Mouse (Mus musculus) megakaryocyte, adult 5-6 weeks (primary cell): ENCODE data around the gene Hoxa3. TPM values are rescaled to one million over a fixed set of nuclear protein-coding genes. Genes with fewer than 3 reads are reported as not detected.

Source experiments
- ATAC-seq: 2 replicates; pipeline ENCODE4 v1.8.0; 2016; ENCODE audit warnings: mild to moderate bottlenecking, inconsistent platforms; ENCODE audit not compliant: poor library complexity, severe bottlenecking
- total RNA-seq, 2 experiments: library from RNA; stranded (forward) in 1 of 2; stranded (reverse) in 1 of 2; fragments of 153-499, 151-499 nt in 1 of 2; fragments of 221-1000, 200-1000 nt in 1 of 2; gene quantifications; 2 replicates each; pipeline versions ENCODE4 v1.2.3 to v1.2.4; 2015 to 2017

Gene Hoxa3
- total RNA-seq, 2 experiments from 2014 or later, result not detected

- ATAC-seq, result no peak
Measured at GRCm38 (mm10) chr6:52247766-52248637, 34.9 kb upstream of the Hoxa3 start.

GRCm38 (mm10) chr6:52246916-52247315 is 33.8 kb upstream of the Hoxa3 start:
- ATAC-seq, result no peak

GRCm38 (mm10) chr6:52246403-52246803 is 33.3 kb upstream of the Hoxa3 start:
- ATAC-seq, result peak; percentile 44

GRCm38 (mm10) chr6:52245757-52246142 is 32.6 kb upstream of the Hoxa3 start, which contains the start of gene Hoxa11:
TSS of gene Hoxa11 (minus strand) at chr6:52245810.
- ATAC-seq, result no peak

GRCm38 (mm10) chr6:52245040-52245756 is 32.1 kb upstream of the Hoxa3 start:
- ATAC-seq, result no peak

GRCm38 (mm10) chr6:52244471-52245039 is 31.4 kb upstream of the Hoxa3 start:
- no peak for ATAC-seq

GRCm38 (mm10) chr6:52243681-52244121 is 30.6 kb upstream of the Hoxa3 start:
- ATAC-seq, result no peak

- ATAC-seq, result no peak
Measured at GRCm38 (mm10) chr6:52242801-52243332, 29.7 kb upstream of the Hoxa3 start.

GRCm38 (mm10) chr6:52241001-52241621 is 28.0 kb upstream of the Hoxa3 start:
- ATAC-seq, result no peak

- peak; percentile 96 for ATAC-seq
Measured at GRCm38 (mm10) chr6:52240389-52241000, 27.4 kb upstream of the Hoxa3 start, which contains the start of gene Hoxa10. TSS of gene Hoxa10 (minus strand) at chr6:52240854.

GRCm38 (mm10) chr6:52239625-52240388 is 26.7 kb upstream of the Hoxa3 start:
- ATAC-seq, result no peak

GRCm38 (mm10) chr6:52238976-52239375 is 25.8 kb upstream of the Hoxa3 start:
- ATAC-seq, result no peak

GRCm38 (mm10) chr6:52238155-52238545 is 25.0 kb upstream of the Hoxa3 start:
- no peak for ATAC-seq

- no peak for ATAC-seq
Measured at GRCm38 (mm10) chr6:52237346-52238154, 24.4 kb upstream of the Hoxa3 start.

- no peak for ATAC-seq
Measured at GRCm38 (mm10) chr6:52236806-52237205, 23.7 kb upstream of the Hoxa3 start.

- ATAC-seq, result no peak
Measured at GRCm38 (mm10) chr6:52235866-52236265, 22.7 kb upstream of the Hoxa3 start.

- no peak for ATAC-seq
Measured at GRCm38 (mm10) chr6:52235267-52235666, 22.1 kb upstream of the Hoxa3 start.

- no peak for ATAC-seq
Measured at GRCm38 (mm10) chr6:52234428-52235140, 21.4 kb upstream of the Hoxa3 start.
